Mouse (Mus musculus): Measurements from ENCODE around the gene Zfp683. TPM values are rescaled to one million over a fixed set of nuclear protein-coding genes. Genes with fewer than 3 reads are reported as not detected.

Zfp683 gene
- polyA plus RNA-seq, 1 experiment from 2014 or later = not detected

DNA sequence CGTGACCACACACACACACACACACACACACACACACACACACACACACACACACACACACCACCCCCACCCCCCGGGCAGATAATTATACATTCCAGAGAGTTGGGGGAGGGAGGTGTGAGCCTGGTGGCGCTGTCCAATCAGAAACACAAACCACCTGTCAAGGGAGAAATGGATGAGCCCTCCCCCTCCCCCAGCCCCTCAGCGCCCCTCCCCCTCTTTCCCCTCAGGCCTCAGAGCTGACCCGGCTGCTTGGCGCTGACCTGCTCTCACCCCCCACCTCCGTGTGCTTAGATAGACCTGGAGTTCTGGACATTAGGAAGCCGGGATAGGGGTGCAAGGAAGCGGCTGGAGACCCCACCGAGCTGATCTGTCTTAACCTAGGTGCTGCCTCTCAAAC is 34.4 kb upstream of the Zfp683 start:
- Histone ChIP-seq H3K9me3 (ENCODE audit: low read length) (no peaks in the 10 kb centered on the region), H3K27me3 (ENCODE audit: insufficient read depth, low read length) (peaks cover 46% of the 10 kb centered on the region), H3K36me3 (replicated peaks; ENCODE audit: insufficient read depth, low read length) (no peaks in the 10 kb centered on the region), H3K4me1 (ENCODE audit: insufficient read depth) (peaks cover 7% of the 10 kb centered on the region), H3K9ac (replicated peaks) (no peak overlapping the region), H3K4me2 (ENCODE audit: low read depth, low read length) (no peak overlapping the region), H3K27ac (ENCODE audit: low read depth) (no peak overlapping the region), H3K4me3 (ENCODE audit: low read depth, low read length) (no peak overlapping the region)
- WGBS (ENCODE audit: insufficient replicate concordance) = 2% methylated on average over 7 of the region's 10 CpGs
- no peak for TF ChIP-seq EP300 (IDR thresholded peaks at IDR 0.05; ENCODE audit: low read depth)
- no peak for TF ChIP-seq CTCF (IDR thresholded peaks at IDR 0.05; ENCODE audit: low read depth)
- no peak for DNase-seq
- ATAC-seq = no peak

DNA sequence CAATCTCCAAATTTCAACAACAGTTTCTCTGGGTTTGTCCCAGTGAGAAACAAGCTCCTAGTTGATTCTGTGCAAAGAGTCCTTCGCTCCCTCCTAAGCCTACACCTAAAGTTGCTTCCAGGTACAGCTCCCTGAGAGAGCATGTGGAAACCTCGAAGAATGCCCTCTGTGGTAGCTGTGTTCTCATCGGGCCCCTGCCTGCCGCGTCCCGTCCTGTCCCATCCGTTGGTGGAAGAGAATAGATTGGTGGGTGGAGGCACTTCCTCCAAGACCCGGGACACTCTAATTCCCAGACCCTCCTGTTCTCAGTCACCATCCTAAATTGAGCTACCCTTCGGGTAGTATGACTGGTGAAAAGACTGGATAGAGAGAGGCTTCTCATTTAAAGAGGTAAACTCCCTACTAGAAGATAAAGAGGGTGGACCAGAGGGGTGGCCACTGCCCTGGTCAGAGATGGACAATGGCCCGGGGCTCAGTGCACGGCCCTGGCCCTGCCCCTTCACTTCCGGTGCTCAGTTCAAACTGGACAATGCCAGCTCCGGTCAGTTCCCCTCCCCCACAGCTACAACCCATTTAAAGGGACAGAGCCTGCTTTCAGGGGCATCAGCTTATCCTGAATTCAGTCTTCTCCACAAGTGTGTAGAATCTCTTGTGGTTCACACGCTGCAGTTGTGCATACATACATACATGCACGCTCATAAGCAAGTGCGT is 33.8 kb upstream of the Zfp683 start:
- Histone ChIP-seq H3K4me3 (ENCODE audit: low read depth, low read length) (no peak overlapping the region), H3K9me3 (ENCODE audit: low read length) (no peaks in the 10 kb centered on the region), H3K4me2 (ENCODE audit: low read depth, low read length) (no peak overlapping the region), H3K36me3 (replicated peaks; ENCODE audit: insufficient read depth, low read length) (no peaks in the 10 kb centered on the region), H3K4me1 (ENCODE audit: insufficient read depth) (peaks cover 7% of the 10 kb centered on the region), H3K27me3 (ENCODE audit: insufficient read depth, low read length) (peaks cover 46% of the 10 kb centered on the region), H3K9ac (replicated peaks) (no peak overlapping the region), H3K27ac (ENCODE audit: low read depth) (no peak overlapping the region)
- TF ChIP-seq EP300 (IDR thresholded peaks at IDR 0.05; ENCODE audit: low read depth) (no peak), CTCF (IDR thresholded peaks at IDR 0.05; ENCODE audit: low read depth) (no peak)
- DNase-seq (no peak), ATAC-seq (no peak)
- 5% methylated on average over 16 of the region's 16 CpGs for WGBS (ENCODE audit: insufficient replicate concordance)

DNA sequence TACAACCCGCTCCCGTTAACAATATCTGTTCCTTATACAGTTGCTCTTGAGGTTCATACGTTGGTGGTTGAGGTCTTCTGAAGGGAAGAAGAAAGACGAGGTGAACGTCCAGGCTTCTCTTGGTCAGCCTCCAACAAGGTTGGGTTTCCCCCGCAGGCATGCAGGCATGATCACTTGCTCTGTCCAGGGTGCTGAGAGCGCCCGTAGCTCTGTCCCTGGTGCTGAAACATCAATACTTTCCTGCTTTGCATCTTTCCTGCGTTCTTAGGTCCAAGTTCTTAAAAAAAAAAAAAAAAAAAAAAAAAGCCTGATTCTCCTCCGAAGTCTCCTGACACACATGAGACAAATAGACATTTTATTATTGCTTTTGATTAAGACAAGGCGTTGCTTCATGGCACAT is 33.0 kb upstream of the Zfp683 start:
- H3K27me3 ChIP-seq (ENCODE audit: insufficient read depth, low read length) = peaks cover 46% of the 10 kb centered on the region
- H3K4me3 ChIP-seq (ENCODE audit: low read depth, low read length) = no peak overlapping the region
- no peak for ATAC-seq
- no peaks in the 10 kb centered on the region for H3K36me3 ChIP-seq (replicated peaks; ENCODE audit: insufficient read depth, low read length)
- H3K27ac ChIP-seq (ENCODE audit: low read depth) = no peak overlapping the region
- no peak overlapping the region for H3K9ac ChIP-seq (replicated peaks)
- peaks cover 7% of the 10 kb centered on the region for H3K4me1 ChIP-seq (ENCODE audit: insufficient read depth)
- WGBS (ENCODE audit: insufficient replicate concordance) = 4% methylated on average over 11 of the region's 11 CpGs
- no peak overlapping the region for H3K4me2 ChIP-seq (ENCODE audit: low read depth, low read length)
- H3K9me3 ChIP-seq (ENCODE audit: low read length) = no peaks in the 10 kb centered on the region
- peak; percentile 83 for DNase-seq
- no peak for TF ChIP-seq CTCF (IDR thresholded peaks at IDR 0.05; ENCODE audit: low read depth)
- TF ChIP-seq EP300 (IDR thresholded peaks at IDR 0.05; ENCODE audit: low read depth) = no peak

DNA sequence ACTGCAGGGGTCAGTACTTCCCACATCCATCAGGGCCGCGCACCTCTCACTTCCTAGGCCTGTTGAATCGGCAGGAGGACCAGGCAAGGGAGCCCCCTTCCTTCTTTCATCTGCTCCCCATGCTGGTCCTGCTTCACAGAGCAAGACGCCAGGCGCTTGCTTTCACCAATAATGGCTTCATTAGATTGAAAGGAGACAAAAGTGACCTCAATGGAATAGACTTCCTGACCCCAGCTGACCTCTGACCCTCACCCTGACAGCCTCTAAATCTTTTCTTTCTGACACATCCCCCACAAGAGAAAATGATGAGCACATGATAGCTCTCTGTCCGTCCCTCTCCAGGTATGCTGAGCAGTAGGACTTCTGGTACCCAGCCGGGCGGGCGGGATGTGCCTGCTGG is 27.8 kb upstream of the Zfp683 start:
- DNase-seq (no peak), ATAC-seq (no peak)
- no peak overlapping the region for H3K4me2 ChIP-seq (ENCODE audit: low read depth, low read length)
- no peak overlapping the region for H3K4me3 ChIP-seq (ENCODE audit: low read depth, low read length)
- no peak for TF ChIP-seq CTCF (IDR thresholded peaks at IDR 0.05; ENCODE audit: low read depth)
- TF ChIP-seq EP300 (IDR thresholded peaks at IDR 0.05; ENCODE audit: low read depth) = no peak
- H3K36me3 ChIP-seq (replicated peaks; ENCODE audit: insufficient read depth, low read length) = no peaks in the 10 kb centered on the region
- H3K27ac ChIP-seq (ENCODE audit: low read depth) = no peak overlapping the region
- 67% methylated on average over 9 of the region's 9 CpGs for WGBS (ENCODE audit: insufficient replicate concordance)
- H3K9ac ChIP-seq (replicated peaks) = no peak overlapping the region
- no peaks in the 10 kb centered on the region for H3K4me1 ChIP-seq (ENCODE audit: insufficient read depth)
- no peaks in the 10 kb centered on the region for H3K27me3 ChIP-seq (ENCODE audit: insufficient read depth, low read length)
- H3K9me3 ChIP-seq (ENCODE audit: low read length) = no peaks in the 10 kb centered on the region

DNA sequence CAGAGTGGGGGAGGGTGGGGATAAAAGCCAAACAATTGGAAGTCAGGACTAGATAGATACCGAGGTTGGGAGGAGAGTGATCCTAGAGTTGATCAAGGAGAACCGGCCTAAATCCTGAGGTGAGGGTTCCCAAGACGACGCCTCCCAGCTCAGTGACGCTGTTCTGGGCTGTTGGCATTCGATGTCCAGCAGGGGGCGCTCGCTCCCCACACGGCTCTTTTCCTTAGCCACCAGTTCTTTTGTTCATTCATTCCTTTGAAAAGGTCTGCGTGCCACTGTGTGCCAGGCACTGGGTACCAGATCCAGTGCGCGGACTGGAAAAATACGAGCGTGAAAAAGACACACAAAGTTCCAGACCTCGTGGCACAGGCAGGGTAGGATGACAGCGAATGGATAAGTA is 17.7 kb upstream of the Zfp683 start:
- TF ChIP-seq EP300 (IDR thresholded peaks at IDR 0.05; ENCODE audit: low read depth) = no peak
- TF ChIP-seq CTCF (IDR thresholded peaks at IDR 0.05; ENCODE audit: low read depth) = peak; percentile 98

DNA sequence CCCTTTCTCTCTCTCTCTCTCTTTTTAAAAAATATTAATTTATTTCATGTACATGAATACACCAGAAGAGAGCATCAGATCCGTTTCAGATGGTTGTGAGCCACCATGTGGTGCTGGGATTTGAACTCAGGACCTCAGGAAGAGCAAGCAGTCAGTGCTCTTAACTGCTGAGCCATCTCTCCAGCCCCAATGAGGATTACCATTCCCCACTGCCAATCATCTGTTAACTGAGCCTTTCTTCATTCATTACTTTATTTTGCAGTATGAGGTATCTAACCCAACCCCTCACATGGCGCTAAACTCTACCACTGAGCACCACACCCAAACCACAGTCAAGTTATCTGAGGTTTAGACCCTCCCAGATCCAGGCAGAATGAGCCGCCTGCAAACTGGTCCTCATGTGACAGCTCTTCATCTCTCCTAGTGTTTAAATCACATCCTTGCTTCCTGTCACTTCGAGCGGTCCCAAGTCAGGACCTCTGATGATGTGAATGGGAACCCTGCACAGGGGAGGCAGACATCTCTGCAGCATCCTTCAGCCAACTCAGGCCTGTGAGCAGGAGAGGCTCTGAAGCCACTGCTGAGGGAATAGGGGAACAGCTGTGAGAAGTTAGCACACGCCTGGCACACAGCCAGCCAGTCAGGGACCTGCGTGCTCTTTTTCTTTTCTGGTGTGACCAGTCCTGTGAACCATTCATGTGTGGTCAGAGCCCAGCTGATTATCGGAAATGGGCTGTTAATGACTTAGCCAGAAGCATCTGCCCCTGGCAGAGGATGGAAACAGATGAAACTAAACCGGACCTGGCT is 12.1 kb upstream of the Zfp683 start:
- H3K4me2 ChIP-seq (ENCODE audit: low read depth, low read length) = no peak overlapping the region
- no peaks in the 10 kb centered on the region for H3K27me3 ChIP-seq (ENCODE audit: insufficient read depth, low read length)
- WGBS (ENCODE audit: insufficient replicate concordance) = 34% methylated on average over 9 of the region's 9 CpGs
- no peak overlapping the region for H3K27ac ChIP-seq (ENCODE audit: low read depth)
- no peaks in the 10 kb centered on the region for H3K4me1 ChIP-seq (ENCODE audit: insufficient read depth)
- no peak overlapping the region for H3K9ac ChIP-seq (replicated peaks)
- DNase-seq = peak; percentile 46
- no peaks in the 10 kb centered on the region for H3K36me3 ChIP-seq (replicated peaks; ENCODE audit: insufficient read depth, low read length)
- TF ChIP-seq CTCF (IDR thresholded peaks at IDR 0.05; ENCODE audit: low read depth) (no peak), EP300 (IDR thresholded peaks at IDR 0.05; ENCODE audit: low read depth) (no peak)
- H3K4me3 ChIP-seq (ENCODE audit: low read depth, low read length) = no peak overlapping the region
- no peaks in the 10 kb centered on the region for H3K9me3 ChIP-seq (ENCODE audit: low read length)
- ATAC-seq = no peak

More for the DNA sequence above, 17.7 kb upstream of the Zfp683 start:
- Histone ChIP-seq H3K36me3 (replicated peaks; ENCODE audit: insufficient read depth, low read length) (no peaks in the 10 kb centered on the region), H3K27ac (ENCODE audit: low read depth) (no peak overlapping the region), H3K27me3 (ENCODE audit: insufficient read depth, low read length) (no peaks in the 10 kb centered on the region), H3K4me1 (ENCODE audit: insufficient read depth) (peaks cover 4% of the 10 kb centered on the region; the same call in 1 of the 2 replicates), H3K4me2 (ENCODE audit: low read depth, low read length) (no peak overlapping the region), H3K4me3 (ENCODE audit: low read depth, low read length) (no peak overlapping the region), H3K9ac (replicated peaks) (no peak overlapping the region), H3K9me3 (ENCODE audit: low read length) (no peaks in the 10 kb centered on the region)
- ATAC-seq (peak; percentile 36; the same call in 1 of the 2 replicates), DNase-seq (peak; percentile 87)
- 4% methylated on average over 16 of the region's 16 CpGs for WGBS (ENCODE audit: insufficient replicate concordance)

Measured in liver, postnatal 0 days (tissue).